Mouse (Mus musculus): Measurements from ENCODE around the gene Copb1.

DNA sequence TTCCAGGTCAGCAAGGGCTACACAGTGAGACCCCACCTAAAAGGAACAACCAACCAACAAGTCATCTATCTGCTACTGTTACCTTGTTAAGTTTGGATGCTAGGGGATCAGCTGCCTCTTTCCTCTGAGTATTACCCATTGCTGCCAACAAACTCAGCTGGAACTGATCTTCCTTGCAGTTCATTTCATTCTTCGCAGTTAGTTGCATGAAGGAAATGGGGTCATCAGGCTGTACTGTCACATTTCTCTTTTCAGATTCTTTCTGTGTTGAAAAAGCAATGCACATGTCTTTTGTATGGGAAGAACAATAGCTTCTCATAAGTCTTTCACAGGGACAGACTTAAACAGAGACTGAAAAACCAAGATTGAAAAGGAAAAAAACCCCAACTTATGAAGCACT, 28.0 kb downstream of the Copb1 start:
- no peak for TF ChIP-seq POLR2A (IDR thresholded peaks at IDR 0.05; ENCODE audit: borderline replicate concordance, low read depth, low read length)
- no peak for TF ChIP-seq CTCF (IDR thresholded peaks at IDR 0.05; ENCODE audit: low read depth, low read length)

All from bone marrow macrophage, adult 2 months (primary cell).